Mouse (Mus musculus): ENCODE results near the gene Gmeb2. TPM values are rescaled to one million over a fixed set of nuclear protein-coding genes. Genes with fewer than 3 reads are reported as not detected.

The Gmeb2 gene
- total RNA-seq (2023) = 10 to 100 TPM; 39.1 to 40.4 TPM

GRCm38 (mm10) chr2:181287958-181288350 is at the start of gene Gmeb2:
TSS of gene Gmeb2 (minus strand) at chr2:181288035.

DNA sequence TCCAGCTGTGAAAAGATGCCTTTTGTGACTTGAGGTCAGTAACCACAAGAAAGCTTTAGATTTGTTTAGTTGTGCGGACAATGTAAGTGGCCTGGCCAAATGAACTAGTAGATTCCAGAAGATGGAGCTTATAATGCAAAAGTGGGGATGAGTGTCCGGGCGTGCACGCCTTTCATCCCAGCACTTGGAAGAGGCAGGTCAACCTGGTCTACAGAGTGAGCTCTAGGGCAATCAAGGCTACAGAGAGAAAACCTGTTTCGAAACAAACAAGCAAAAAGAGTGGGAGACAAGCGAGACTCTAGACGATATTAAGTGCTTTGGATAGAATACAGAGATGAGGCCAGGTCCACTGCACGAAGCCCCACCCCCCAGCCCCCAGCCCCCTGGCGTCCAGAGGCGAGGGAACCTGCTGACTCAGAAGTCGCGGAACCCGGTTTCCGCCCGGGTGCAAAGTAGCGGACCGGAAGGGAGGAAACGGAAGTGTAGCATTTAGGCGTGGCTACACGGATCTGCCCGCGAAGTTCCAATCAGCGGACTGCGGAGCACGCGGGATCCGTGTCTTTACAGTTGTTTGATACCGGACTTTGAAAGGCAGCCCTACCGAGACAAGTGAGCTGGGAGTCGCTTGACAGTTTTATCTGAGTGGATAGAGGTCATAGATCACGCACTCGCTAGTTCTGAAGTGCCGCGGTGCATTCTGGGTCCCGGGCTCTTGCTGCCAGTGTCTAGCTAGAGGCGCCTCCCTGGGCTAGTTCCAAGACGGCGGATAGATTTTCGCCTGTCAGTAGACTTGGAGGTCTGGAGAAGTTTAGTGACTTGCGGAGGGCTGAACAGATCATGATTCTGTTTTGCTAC is 31.6 kb upstream of the Gmeb2 start, which contains the start of gene Rtel1:
Gene Rtel1 (plus strand): TSS at position 492 of the 855 bp plus-strand sequence.

GRCm38 (mm10) chr2:181314080-181314810 is 26.4 kb upstream of the Gmeb2 start, which contains the start of gene Stmn3:
TSS of gene Stmn3 (minus strand) at chr2:181314500.

GRCm38 (mm10) chr2:181241602-181242313 is 46.1 kb downstream of the Gmeb2 start, which contains the start of gene Helz2:
TSS of gene Helz2 (minus strand) at chr2:181242027.

DNA sequence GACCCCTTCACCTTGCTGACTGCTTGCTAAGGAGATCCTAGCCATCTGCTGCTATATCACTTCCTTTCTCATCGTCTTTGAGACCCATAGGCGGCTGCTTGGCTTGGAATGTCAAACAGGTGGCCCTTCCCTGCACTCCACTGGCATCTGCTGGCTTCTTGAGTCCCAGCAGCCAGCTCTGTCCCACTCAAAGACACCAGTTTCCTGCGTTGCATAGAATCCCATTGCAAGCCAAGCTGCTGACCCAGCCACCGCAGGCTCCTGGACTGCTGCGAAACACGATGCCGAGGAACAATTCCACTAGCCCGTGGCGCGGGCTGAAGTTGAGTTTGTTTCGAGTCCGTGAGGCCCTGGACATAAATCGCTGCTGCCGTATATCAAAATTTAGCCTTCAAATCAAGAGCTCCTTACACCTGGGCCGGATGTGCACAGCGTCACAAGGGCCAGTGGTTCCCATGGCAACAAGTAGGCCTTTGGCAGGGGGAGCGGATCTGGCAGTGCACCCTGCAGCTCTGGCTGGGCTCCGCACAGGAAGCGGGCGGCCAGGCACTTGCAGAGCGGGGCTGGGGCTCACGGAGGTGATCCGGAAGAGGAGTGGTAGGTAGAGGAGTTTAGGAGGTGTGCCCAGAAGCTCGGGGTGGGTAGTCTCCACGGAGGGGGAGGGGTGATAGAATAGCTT is 68.2 kb downstream of the Gmeb2 start, which contains the start of gene Fndc11:
Gene Fndc11 (plus strand): TSS at position 476 of the 679 bp plus-strand sequence.

DNA sequence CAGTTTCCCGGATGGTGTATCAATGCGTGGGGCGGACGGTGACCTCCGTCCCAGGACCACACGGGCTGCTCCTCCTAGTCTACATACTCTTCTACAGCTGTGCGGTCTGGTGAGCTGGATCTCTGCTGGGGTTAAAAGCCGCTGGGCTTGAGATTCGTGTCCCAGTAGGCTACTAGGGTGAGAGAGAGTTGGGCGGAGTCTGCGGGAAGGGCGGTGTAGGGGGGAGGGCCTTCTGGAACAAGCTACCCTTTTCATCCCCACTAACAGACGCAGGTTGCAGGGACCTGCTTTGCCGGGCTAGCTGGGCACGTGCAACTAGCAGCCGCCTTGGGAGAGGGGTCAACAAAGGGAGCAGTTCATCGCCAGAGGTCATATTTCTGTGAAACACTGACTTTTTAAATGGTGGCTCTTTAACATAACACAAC is 74.8 kb downstream of the Gmeb2 start, which contains the start of gene Srms:
Gene Srms (minus strand): TSS at position 165 of the 425 bp plus-strand sequence.

GRCm38 (mm10) chr2:181202422-181202821 is 85.4 kb downstream of the Gmeb2 start, which contains the start of gene Ptk6:
TSS of gene Ptk6 (minus strand) at chr2:181202789.

Other genes with a start within 250 kb of the Gmeb2 start
- not detected for gene Chrna4, start 244.5 kb downstream of the Gmeb2 start, total RNA-seq (2023)
- not detected for gene Kcnq2, start 152.7 kb downstream of the Gmeb2 start, total RNA-seq (2023)
- gene Eef1a2, start 131.0 kb downstream of the Gmeb2 start, total RNA-seq (2023) = not detected
- gene Ppdpf, start 100.8 kb downstream of the Gmeb2 start, total RNA-seq (2023) = 100 to 1,000 TPM in 1 of 2 experiments, 10 to 100 TPM in 1; 85.3 to 108 TPM
- not detected for gene Ptk6, start 85.2 kb downstream of the Gmeb2 start, total RNA-seq (2023)
- under 1 TPM; 0.29 to 0.80 TPM for gene Srms, start 74.8 kb downstream of the Gmeb2 start, total RNA-seq (2023)
- under 1 TPM in 1 of 2 experiments, not detected in 1; 0.83 TPM for gene Fndc11, start 68.0 kb downstream of the Gmeb2 start, total RNA-seq (2023)
- gene Helz2, start 46.0 kb downstream of the Gmeb2 start, total RNA-seq (2023) = 100 to 1,000 TPM; 148 to 165 TPM
- not detected for gene Stmn3, start 26.5 kb upstream of the Gmeb2 start, total RNA-seq (2023)
- 100 to 1,000 TPM; 126 to 141 TPM for gene Rtel1, start 31.7 kb upstream of the Gmeb2 start, total RNA-seq (2023)
- gene Zgpat, start 76.9 kb upstream of the Gmeb2 start, total RNA-seq (2023) = 100 to 1,000 TPM; 126 to 143 TPM
- gene Arfrp1, start 77.4 kb upstream of the Gmeb2 start, total RNA-seq (2023) = 100 to 1,000 TPM in 1 of 2 experiments, 10 to 100 TPM in 1; 95.6 to 110 TPM
- 100 to 1,000 TPM; 260 to 278 TPM for gene Lime1, start 92.0 kb upstream of the Gmeb2 start, total RNA-seq (2023)
- gene Zbtb46, start 171.4 kb upstream of the Gmeb2 start, total RNA-seq (2023) = under 1 TPM; 0.27 to 0.67 TPM
- not detected for gene Abhd16b, start 205.2 kb upstream of the Gmeb2 start, total RNA-seq (2023)
- 10 to 100 TPM; 81.9 to 88.8 TPM for gene Tpd52l2, start 209.1 kb upstream of the Gmeb2 start, total RNA-seq (2023)
- gene Dnajc5, start 232.4 kb upstream of the Gmeb2 start, total RNA-seq (2023) = 100 to 1,000 TPM; 131 to 137 TPM